Mouse (Mus musculus): ENCODE results near the gene Spint2. TPM values are rescaled to one million over a fixed set of nuclear protein-coding genes. Genes with fewer than 3 reads are reported as not detected.
A peak's percentile ranks its signal among the peaks of the same experiment; 100 is the strongest.

The Spint2 gene
- polyA plus RNA-seq, 1 experiment from 2014 or later, result 28.4 TPM

DNA sequence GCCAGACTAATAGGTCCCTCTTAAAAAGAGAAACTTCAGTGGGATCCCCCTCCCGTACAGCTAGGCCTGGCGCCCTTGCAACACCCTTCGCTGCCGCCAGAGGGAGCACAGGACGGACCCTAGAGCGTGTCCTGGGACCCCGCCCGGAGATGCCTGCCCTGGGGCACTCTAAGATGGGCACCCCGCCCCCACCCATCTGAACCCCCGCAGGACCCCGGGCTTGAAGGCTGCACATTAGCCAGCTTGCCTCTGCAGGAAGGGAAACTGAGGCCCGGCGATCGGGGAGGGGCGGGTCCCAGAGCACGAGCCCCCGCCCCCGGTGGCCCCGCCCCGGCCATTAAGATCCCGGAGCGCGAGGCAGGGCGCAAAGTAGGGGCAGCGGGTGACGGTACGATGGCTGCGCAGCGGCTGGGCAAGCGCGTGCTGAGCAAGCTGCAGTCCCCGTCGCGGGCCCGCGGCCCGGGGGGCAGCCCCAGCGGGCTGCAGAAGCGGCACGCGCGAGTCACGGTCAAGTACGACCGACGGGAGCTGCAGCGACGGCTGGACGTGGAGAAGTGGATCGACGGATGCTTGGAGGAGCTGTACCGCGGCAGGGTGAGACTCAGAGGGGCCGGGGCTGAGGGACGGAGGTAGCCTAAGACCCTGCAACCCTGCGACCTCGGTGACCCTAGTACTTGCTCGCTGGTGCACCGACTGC lies 7.4 kb upstream of the Spint2 start, which contains the start of gene Ppp1r14a:
TSS of gene Ppp1r14a (plus strand) at position 367 of the 697 bp plus-strand sequence.
- Histone ChIP-seq H3K27me3 (replicated peaks) (peaks cover 59% of the 10 kb centered on the region), H3K4me3 (peak within 1 kb of the TSS; percentile 59), H3K36me3 (no peaks in the 10 kb centered on the region), H3K9ac (peak within 1 kb of the TSS; percentile 51), H3K9me3 (replicated peaks) (no peaks in the 10 kb centered on the region), H3K27ac (no peak within 1 kb of the TSS), H3K4me1 (peaks cover 50% of the 10 kb centered on the region), H3K4me2 (peak within 1 kb of the TSS; percentile 85)
- WGBS (ENCODE audit: insufficient replicate concordance), result 2% methylated on average over 59 of the region's 59 CpGs
- peak; percentile 46; the same call in 1 of the 2 replicates for ATAC-seq

DNA sequence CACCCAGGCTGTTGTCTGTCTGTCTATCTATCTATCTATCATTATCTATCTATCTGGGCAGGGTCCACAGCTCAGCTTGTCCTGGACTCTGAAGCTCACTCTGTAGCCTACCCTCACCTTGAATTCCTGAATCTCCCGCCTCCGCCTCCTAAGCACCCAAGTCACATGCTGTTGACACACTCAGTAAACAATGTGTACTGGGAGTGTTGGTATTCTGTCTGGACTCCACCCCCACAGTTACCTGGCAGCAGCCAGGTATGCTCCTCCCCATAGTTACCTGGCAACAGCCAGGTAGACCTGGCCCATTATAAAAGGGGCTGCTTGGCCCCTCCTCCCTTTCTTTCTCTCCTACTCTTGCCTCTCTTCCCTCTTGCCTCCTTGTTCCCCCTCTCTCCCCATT lies 6.4 kb upstream of the Spint2 start:
- peaks cover 45% of the 10 kb centered on the region for H3K4me1 ChIP-seq
- H3K4me2 ChIP-seq, result no peak overlapping the region
- no peak overlapping the region for H3K4me3 ChIP-seq
- H3K36me3 ChIP-seq, result no peaks in the 10 kb centered on the region
- no peak for ATAC-seq
- no peaks in the 10 kb centered on the region for H3K9me3 ChIP-seq (replicated peaks)
- H3K27ac ChIP-seq, result no peak overlapping the region
- peaks cover 63% of the 10 kb centered on the region for H3K27me3 ChIP-seq (replicated peaks)
- 82% methylated on average over 2 of the region's 2 CpGs for WGBS (ENCODE audit: insufficient replicate concordance)
- no peak overlapping the region for H3K9ac ChIP-seq

DNA sequence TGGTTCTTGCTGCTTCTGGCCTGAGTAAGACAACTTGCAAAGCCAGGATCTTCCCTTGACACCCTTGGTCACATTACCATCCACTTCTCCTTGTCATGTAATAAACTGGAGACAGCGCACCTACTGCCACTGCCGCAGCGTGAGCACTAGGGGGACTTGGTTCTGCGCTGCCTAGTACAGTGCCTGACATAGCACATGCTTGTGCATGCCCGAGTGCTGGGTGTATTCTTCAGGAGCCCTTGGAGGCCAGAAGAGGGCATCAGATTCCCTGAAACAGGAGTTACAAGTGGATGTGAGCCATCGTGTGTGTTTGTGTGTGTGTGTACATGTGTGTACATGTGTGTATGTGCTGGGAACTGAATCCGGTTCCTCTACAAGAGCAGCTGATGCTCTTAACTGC lies 5.8 kb upstream of the Spint2 start:
- no peak overlapping the region for H3K4me2 ChIP-seq
- no peak overlapping the region for H3K4me3 ChIP-seq
- H3K27me3 ChIP-seq (replicated peaks), result peaks cover 68% of the 10 kb centered on the region
- 74% methylated on average over 7 of the region's 7 CpGs for WGBS (ENCODE audit: insufficient replicate concordance)
- no peaks in the 10 kb centered on the region for H3K36me3 ChIP-seq
- no peak overlapping the region for H3K9ac ChIP-seq
- no peak for ATAC-seq
- no peak overlapping the region for H3K27ac ChIP-seq
- H3K4me1 ChIP-seq, result peaks cover 39% of the 10 kb centered on the region
- H3K9me3 ChIP-seq (replicated peaks), result no peaks in the 10 kb centered on the region

DNA sequence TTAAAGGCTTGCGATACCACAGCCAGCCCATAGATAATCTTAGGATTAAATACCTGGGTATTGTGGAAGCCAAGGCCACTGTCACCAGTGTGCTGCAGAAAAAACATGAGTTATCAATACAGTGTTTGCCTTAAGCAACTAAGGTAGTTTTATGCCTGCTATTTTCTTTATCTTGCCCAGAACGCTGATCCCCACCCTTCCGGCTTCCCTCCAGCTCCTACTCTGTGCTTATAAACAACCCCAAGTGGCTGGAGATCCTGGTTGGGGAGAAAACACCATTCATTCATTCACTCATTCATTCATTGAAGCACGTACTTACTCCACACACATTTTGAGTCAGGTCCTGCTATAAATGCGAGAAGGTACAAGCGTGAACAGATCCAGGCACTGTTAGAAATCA lies 2.8 kb upstream of the Spint2 start:
- WGBS (ENCODE audit: insufficient replicate concordance), result 62% methylated on average over 6 of the region's 6 CpGs
- no peaks in the 10 kb centered on the region for H3K36me3 ChIP-seq
- H3K4me2 ChIP-seq, result no peak overlapping the region
- H3K27ac ChIP-seq, result no peak overlapping the region
- H3K9me3 ChIP-seq (replicated peaks), result no peaks in the 10 kb centered on the region
- H3K27me3 ChIP-seq (replicated peaks), result peaks cover 77% of the 10 kb centered on the region
- peaks cover 35% of the 10 kb centered on the region for H3K4me1 ChIP-seq
- no peak overlapping the region for H3K9ac ChIP-seq
- ATAC-seq, result no peak
- H3K4me3 ChIP-seq, result no peak overlapping the region

DNA sequence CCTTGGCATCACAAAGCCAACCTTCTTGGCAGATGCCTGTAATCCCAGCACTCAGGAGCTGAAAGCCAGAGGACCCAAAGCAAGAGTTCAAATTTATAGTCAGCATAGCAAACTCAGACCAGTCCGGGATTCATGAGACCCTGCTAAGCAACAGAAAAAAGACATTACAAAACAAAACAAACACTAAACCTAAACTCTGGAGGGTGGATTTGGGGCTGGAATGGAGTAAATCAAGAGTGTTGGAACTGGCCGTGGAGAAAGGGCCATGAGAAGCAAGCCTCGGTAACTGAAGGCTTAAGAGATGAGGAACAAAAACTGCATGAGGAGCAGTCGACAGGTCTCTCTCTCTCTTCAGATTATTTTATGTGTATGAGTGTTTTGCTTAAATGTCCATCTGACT lies 2.2 kb upstream of the Spint2 start:
- Histone ChIP-seq H3K36me3 (no peaks in the 10 kb centered on the region), H3K4me3 (no peak overlapping the region), H3K4me2 (no peak overlapping the region), H3K9me3 (replicated peaks) (no peaks in the 10 kb centered on the region), H3K9ac (no peak overlapping the region), H3K27me3 (replicated peaks) (peaks cover 72% of the 10 kb centered on the region), H3K4me1 (peaks cover 28% of the 10 kb centered on the region), H3K27ac (no peak overlapping the region)
- WGBS (ENCODE audit: insufficient replicate concordance), result 67% methylated on average over 4 of the region's 4 CpGs
- no peak for ATAC-seq

DNA sequence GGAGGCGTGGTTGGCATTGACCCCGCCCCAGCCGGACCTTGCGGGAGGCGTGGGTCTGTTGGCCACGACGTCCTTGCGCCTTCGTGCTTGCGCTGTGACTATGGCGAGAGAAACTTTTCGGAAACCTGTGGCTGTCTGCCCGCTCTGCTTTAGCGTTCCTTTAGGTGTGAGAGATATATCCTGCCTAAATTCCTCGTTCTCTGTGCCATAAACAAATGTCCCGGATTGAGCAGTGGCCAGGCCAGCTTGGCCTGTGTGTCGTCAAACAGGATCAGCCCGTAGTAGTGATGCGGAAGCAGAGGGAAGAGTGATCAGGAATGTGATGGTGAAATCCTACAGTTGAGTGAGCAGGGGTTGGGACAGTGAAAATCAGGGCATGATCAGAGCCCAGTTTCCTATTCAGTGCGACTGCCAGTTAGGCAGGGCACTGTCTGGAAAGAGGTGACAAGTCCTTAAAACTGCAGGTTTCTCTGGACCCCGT lies 402 bp upstream of the Spint2 start:
- Histone ChIP-seq H3K4me3 (peak overlapping the region; percentile 63), H3K27ac (no peak overlapping the region), H3K9me3 (replicated peaks) (no peaks in the 10 kb centered on the region), H3K4me2 (peak overlapping the region; percentile 96), H3K9ac (peak overlapping the region; percentile 65), H3K36me3 (no peaks in the 10 kb centered on the region), H3K4me1 (peaks cover 24% of the 10 kb centered on the region), H3K27me3 (replicated peaks) (peaks cover 56% of the 10 kb centered on the region)
- 14% methylated on average over 21 of the region's 21 CpGs for WGBS (ENCODE audit: insufficient replicate concordance)
- ATAC-seq, result peak; percentile 6; the same call in 1 of the 2 replicates

DNA sequence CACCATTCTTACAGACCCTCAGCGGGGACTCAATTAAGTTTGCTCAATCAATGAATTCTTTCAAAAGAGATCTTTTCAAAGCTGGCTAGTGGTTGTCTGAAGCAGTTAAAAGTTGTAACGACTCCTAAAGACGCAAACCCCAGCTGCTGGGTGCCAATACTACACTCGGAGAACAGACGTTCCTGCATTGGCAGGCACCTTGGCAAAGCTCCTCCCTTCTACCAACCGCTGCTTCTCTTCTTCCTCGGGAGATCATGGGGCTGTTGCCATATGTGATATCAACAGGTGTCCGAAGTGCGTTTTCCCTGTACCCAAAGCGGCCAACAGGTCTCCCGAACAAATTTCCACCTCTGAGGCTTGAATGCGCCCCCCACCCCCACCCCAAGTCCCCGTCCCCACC lies 911 bp downstream of the Spint2 start:
- Histone ChIP-seq H3K27me3 (replicated peaks) (peaks cover 47% of the 10 kb centered on the region), H3K27ac (no peak overlapping the region), H3K9me3 (replicated peaks) (no peaks in the 10 kb centered on the region), H3K36me3 (no peaks in the 10 kb centered on the region), H3K4me3 (peak overlapping the region; percentile 63), H3K4me2 (peak overlapping the region; percentile 96), H3K9ac (no peak overlapping the region; the same call in 1 of the 2 replicates), H3K4me1 (peaks cover 24% of the 10 kb centered on the region)
- no peak for ATAC-seq
- WGBS (ENCODE audit: insufficient replicate concordance), result 17% methylated on average over 13 of the region's 13 CpGs

DNA sequence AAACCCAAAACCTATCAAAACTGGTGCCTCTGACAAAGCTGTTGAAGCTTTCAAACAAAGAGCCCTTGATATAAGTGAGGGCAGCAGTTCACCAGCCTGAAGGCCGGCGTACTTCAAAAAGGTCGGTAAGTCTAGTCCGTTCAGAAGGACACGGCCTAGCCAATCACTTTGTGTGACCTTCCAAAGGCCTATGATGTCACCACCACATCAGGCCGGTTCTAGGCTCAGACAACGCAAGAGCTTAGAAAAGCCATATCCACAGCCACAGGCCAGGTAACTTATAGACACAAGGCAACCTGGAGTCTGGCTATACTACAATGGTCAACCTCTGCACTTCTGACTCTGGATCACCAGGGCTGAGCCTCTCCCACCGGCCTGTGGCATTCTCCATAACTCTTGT lies 1.8 kb downstream of the Spint2 start:
- no peaks in the 10 kb centered on the region for H3K36me3 ChIP-seq
- H3K9me3 ChIP-seq (replicated peaks), result no peaks in the 10 kb centered on the region
- no peak overlapping the region for H3K4me3 ChIP-seq
- H3K27ac ChIP-seq, result no peak overlapping the region
- no peak overlapping the region for H3K4me2 ChIP-seq
- H3K27me3 ChIP-seq (replicated peaks), result peaks cover 45% of the 10 kb centered on the region
- WGBS (ENCODE audit: insufficient replicate concordance), result 69% methylated on average over 8 of the region's 8 CpGs
- no peak overlapping the region for H3K9ac ChIP-seq
- H3K4me1 ChIP-seq, result peaks cover 24% of the 10 kb centered on the region
- no peak for ATAC-seq

DNA sequence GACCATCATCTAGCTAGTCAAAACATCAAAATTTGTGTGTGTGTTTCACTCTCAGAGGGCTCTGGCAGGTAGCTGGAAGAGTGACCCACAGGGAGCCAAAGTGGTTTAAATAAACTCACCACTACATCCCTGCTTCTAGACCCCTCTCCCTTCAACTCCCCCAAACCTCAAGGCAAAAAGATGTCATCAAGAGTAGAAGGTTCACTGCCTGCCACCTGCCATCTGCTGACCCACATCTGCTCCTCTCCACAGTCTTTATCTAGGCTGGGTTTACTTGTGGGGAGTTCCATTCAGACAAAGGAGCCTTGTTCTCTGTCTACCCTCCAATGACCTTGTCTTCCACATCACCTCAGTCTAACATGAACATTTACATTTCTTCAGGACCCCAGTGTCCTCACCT lies 2.5 kb downstream of the Spint2 start:
- Histone ChIP-seq H3K9ac (no peak overlapping the region), H3K4me1 (peaks cover 17% of the 10 kb centered on the region), H3K9me3 (replicated peaks) (no peaks in the 10 kb centered on the region), H3K36me3 (no peaks in the 10 kb centered on the region), H3K4me2 (no peak overlapping the region), H3K27ac (no peak overlapping the region), H3K4me3 (no peak overlapping the region), H3K27me3 (replicated peaks) (peaks cover 38% of the 10 kb centered on the region)
- no peak for ATAC-seq

DNA sequence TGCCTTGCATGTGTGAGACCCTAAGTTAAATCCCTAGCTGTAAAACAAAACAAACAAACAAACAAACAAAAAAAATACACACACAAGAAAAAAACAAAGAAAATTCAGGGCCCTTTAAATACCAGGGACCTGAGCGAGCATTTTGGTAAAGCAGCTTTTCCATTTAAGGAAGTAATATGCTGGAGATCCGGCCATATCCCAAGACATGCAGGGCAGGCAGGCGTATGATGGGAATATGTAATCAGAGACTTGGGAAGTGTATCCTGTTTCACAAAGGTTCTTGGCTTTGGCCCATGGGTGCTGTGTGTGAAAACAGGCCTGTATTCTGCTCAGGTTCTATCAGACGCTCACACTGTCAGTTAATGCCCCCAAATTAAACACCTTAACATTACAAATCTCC lies 4.2 kb downstream of the Spint2 start:
- H3K36me3 ChIP-seq, result no peaks in the 10 kb centered on the region
- no peak overlapping the region for H3K4me2 ChIP-seq
- peaks cover 17% of the 10 kb centered on the region for H3K4me1 ChIP-seq
- no peaks in the 10 kb centered on the region for H3K9me3 ChIP-seq (replicated peaks)
- H3K9ac ChIP-seq, result no peak overlapping the region
- 75% methylated on average over 4 of the region's 4 CpGs for WGBS (ENCODE audit: insufficient replicate concordance)
- peaks cover 25% of the 10 kb centered on the region for H3K27me3 ChIP-seq (replicated peaks)
- H3K4me3 ChIP-seq, result no peak overlapping the region
- no peak for ATAC-seq
- H3K27ac ChIP-seq, result no peak overlapping the region

DNA sequence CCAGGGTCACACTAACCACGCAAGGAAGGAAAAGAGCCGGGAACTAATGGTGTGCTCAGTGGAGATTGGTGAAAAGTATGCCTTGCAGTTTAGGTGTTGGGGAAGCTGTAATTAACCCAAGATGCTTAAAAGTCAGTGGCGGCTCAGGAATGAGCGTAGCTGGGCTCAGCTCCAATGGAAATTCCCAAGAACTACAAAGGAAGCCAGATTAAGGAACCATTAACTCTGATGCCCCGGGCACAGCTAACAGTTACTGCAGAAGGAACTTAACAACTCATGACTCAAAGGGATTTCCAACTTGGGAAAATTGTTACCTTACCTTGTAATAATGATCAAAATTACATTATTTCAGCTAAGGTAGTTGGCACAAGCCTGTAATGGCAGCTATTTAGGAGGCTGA lies 5.0 kb downstream of the Spint2 start:
- Histone ChIP-seq H3K4me2 (no peak overlapping the region), H3K36me3 (no peaks in the 10 kb centered on the region), H3K4me1 (peaks cover 13% of the 10 kb centered on the region), H3K27ac (no peak overlapping the region), H3K4me3 (no peak overlapping the region), H3K9me3 (replicated peaks) (no peaks in the 10 kb centered on the region), H3K27me3 (replicated peaks) (peaks cover 17% of the 10 kb centered on the region), H3K9ac (no peak overlapping the region)
- no peak for ATAC-seq
- WGBS (ENCODE audit: insufficient replicate concordance), result 73% methylated on average over 5 of the region's 5 CpGs

DNA sequence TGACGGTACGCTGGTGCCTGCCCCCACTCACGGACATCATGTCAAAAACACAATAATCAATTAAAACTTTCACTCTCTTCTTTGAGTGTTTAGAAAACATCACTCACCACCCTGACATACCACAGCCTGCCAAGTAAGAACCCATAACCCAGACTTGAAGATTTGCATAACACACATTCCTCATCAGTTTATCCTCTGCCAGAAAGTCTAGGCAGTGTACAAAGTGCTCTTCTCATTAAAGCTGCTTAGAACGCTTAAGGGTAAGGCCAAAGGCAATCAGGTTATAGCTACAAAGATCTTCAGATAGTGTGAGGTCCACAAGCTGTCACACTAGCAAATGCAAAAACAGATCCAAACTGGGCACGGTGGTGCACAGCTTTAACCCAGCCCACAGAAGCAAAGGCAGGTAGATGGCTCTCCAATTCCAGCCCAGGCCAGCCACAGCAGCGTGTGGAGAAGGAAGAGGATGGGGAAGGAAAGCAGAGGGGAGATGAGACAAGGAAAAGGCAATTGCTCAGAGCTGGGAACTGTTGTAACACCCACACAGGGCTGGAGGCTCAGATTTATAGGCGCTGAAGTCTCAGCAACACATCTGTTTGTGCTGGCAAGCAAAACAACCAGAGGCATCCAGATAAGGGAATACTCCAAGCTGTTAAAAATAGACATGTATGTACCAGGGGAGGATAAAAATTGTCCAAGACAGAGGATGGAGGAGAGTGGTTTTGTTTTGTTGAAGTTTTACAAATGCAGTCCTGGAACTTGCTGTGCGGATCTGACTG lies 9.8 kb downstream of the Spint2 start:
- no peaks in the 10 kb centered on the region for H3K9me3 ChIP-seq (replicated peaks)
- H3K4me2 ChIP-seq, result no peak overlapping the region
- no peak overlapping the region for H3K4me3 ChIP-seq
- no peak for ATAC-seq
- H3K36me3 ChIP-seq, result no peaks in the 10 kb centered on the region
- no peaks in the 10 kb centered on the region for H3K27me3 ChIP-seq (replicated peaks)
- no peak overlapping the region for H3K9ac ChIP-seq
- H3K27ac ChIP-seq, result no peak overlapping the region
- WGBS (ENCODE audit: insufficient replicate concordance), result 65% methylated on average over 8 of the region's 8 CpGs
- H3K4me1 ChIP-seq, result no peaks in the 10 kb centered on the region; the same call in 1 of the 2 replicates

All from liver, embryonic 12.5 days (tissue).